Mouse (Mus musculus) frontal cortex, postnatal 25 days (tissue): ENCODE data around the gene Bcl2.
A peak's percentile ranks its signal among the peaks of the same experiment; 100 is the strongest.
"Not testable (repeated sequence)": the region's sequence is repeated elsewhere in the genome, so short reads cannot be mapped to it uniquely, and the experiment has no call there.

ENCODE experiments used
- DNase-seq, 2 experiments: peaks; one replicate each; pipeline ENCODE4 v3.0.0; 2022; ENCODE audit warnings: low spot score in 2 of 2

Bcl2 gene

DNA sequence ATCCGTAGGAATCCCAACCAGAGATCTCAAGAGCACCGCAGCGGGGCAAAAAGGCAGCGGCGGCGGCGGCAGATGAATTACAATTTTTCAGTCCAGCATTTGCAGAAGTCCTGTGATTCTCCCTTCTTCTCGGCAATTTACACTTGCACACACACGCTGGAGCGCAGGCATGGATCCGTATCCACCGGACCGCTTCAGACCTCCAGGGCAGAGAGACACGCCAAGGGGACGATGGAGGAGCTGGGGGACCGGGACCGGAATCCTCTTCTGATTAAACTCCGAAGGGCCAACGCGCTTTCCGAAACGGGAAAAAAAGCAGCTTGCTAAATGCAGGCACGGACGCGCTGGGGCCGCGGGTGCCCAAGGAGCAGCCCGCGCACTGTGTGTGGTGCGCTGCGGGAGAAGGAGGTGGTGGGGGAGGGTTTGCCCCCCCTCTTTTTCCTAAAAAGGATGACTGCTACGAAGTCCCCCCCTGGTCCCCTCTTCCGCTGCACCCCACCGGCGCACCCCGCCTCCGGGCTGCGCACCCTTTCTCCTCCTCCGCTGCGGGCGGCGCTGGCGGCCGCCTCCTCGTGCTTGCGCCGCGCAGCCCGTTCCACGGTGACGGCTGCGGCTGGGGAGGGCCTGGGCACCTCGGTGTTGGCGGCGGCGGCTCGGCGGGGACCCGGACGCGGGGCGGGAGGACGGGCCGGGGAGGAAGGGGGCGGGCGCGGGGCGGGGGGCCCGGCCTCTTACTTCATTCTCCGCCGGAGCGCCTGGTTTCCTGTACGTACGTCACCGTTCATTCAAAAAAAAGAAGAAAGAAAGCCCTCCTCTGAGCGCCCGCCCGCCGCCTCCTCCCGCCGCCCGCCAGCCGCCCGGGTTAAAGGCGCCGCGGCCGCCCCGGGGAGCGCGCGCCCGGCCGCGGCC lies at the start of gene Bcl2:
Bcl2 (minus strand) TSS at position 654 of the 909 bp plus-strand sequence.
- DNase-seq = peak; percentile 50 to 59

GRCm38 (mm10) chr1:106760750-106761149 lies 46.7 kb upstream of the Bcl2 start:
- no peak for DNase-seq

GRCm38 (mm10) chr1:106759572-106760435 lies 45.7 kb upstream of the Bcl2 start, which contains the start of gene Kdsr:
Gene Kdsr (minus strand): TSS chr1:106759727.
- DNase-seq = peak; percentile 87 to 95

DNA sequence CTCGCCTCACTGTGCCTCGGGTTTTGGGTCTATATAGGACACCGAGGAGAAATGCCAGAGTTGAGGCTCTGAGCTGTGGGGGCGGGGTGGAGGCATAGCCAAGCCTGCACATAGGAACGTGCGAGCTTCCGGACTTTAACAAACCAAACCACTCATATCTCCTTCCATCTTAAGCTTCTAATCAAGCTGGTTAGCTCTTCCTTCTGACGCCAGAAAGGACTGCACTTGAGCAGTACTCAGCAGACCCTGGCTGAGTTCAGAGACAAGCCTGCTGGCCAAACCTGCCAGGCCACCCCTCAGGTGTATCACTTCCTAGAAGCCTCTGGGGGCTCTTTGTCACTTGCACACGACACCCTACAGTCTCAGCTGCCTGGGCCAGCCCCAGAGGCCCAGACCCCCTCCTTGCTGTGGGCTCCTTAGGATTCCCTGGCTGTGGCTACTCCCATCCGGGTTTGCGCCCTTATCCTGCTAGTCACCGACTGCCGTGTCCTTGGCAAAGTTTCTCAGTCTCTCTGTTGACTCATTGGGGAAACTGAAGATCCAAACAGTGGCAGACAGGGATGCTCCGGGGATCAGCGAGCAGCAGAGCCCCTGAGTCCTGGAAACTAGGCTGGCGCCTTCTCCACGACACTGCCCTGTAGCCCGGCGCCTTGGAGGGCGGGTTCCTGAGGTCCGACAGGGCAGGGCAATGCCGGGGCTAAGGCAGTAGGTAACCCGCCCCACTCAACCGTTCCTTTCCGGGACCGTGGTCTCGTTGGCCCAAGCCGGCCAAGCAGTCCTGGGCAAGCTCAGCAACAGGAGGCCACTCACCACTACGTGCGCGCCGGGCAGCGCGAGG lies 44.9 kb upstream of the Bcl2 start:
- DNase-seq = peak; percentile 13 to 22

GRCm38 (mm10) chr1:106756633-106757032 lies 42.6 kb upstream of the Bcl2 start:
- no peak for DNase-seq

DNA sequence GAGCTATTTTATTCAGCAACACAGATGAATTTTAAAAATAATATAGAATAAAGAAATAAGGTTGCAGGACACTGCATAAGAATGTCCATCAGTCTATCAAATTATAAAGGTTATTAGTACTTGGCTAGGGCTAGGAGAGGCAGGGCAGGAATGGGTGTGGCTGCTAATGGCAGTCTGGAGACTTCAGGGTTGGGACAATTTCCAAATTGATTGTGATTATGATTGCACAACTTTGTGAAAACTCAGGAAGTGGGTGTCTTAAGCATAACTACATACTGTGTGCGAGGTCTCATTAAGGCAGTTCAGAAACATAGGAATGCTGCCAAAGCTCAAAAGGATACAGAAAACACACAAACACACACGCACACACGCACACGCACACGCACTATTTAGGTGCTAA lies 37.9 kb upstream of the Bcl2 start:
- DNase-seq = no peak

DNA sequence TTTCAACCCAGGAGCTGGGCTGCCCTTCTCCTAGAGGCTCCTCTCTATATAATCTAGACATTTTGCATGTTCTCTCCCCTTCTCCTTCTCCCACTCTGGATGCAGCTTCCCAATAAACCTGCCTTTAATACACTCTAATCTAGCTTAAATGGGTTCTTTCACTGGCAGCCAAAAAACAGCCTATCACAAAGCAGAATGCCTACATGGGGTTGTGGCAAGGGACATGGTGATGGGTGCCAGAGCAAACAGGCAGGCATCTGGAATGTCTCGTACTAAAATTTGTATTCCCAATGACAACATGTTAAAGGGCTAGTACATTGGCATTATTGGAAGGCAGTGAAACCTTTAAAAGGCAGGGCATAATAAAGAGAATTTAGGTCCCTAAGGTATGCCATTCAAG lies 36.6 kb upstream of the Bcl2 start:
- no peak for DNase-seq

DNA sequence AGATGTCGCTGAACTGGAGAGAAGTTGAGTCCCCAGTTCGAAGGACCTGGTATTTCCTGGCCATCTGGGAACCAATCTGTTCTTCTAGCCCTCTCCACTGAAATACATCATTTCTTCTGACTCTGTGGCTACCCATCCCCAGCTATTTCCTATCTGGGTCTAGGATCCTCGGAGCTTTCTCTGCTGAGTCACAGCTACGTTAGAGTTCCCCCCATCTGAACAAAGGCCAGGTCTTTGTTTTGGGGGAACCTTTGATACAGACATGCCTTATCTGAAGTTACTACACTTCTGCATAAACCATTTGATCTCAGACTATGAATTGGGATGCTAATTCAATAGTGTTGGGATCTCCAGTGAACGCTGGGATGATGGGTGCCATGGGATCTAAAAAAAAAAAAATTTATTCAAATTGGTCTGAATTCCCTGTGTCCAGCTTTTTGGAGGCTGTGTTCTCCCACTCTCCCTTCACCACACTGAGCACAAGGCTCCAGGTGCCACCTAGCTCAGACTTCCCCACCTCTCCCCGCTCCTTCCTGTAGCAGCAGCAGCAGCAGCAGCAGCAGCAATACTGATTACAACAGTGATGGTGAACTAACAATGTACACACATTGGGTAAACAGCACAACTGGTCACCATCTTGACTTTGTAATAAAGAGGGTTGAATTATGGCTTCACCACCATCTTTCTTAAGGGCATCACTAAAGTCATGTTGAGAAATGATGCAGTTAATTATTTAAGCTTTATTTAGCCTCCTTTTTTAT lies 34.7 kb upstream of the Bcl2 start:
- no peak for DNase-seq

DNA sequence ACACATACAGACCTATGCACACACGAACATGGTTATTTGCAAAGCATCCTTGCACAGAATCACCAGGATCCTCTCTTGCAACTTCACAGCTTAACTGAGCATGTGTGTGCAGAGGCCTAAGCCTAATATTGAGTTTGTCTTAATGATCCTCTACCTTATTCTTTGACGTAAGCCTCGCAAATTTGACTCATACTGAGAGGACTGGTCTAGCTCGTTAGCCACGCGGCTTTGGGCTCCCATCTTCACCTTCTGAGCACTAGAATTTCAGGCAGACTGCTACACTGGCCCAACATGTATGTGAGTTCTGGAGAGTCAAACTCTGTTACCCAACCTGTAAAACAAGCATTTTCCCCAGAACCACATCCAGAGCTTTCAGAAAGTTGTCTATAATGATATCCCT lies 28.9 kb upstream of the Bcl2 start:
- DNase-seq = no peak

DNA sequence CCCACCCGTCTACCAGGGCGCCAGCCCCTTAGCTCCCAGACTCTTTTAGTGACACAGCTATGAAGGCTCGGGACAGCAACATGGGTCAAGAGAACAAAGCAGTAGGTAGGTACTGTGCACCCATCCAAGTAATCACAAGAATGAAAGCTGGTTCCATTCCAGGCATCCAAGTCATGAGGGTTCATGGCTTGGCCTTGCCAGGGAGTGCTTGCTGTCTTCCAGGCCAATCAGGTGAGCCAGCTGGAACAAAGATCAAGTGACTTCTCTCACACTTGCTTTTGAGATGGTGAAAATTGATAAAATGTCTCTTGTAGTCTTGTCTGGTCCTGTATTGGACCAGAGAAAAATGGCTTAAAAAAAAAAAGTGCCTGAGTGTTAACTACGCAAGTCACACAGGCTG lies 26.7 kb upstream of the Bcl2 start:
- no peak for DNase-seq

DNA sequence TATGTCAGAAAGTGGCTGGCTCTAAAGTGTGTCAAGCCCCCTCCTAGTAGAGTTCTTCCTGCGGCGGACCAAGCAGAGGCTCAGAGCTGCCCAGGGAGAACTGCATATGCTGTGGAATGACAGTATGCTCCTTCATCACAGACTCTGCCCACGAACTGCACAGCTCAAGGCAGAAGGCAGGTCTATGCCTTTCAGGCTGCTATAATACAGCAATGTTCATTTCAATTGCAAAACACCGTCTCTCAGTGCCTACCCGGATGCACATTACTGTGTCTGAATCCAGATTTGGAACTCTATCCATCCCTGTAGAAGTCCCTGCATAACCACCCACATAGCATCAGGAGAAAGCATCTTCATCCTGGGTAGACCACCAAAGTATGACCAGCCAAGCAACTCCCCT lies 25.7 kb upstream of the Bcl2 start:
- DNase-seq = no peak

- no peak for DNase-seq
Observed at GRCm38 (mm10) chr1:106738092-106738491, 24.0 kb upstream of the Bcl2 start.

- no peak for DNase-seq
Observed at GRCm38 (mm10) chr1:106736211-106736610, 22.1 kb upstream of the Bcl2 start.

DNA sequence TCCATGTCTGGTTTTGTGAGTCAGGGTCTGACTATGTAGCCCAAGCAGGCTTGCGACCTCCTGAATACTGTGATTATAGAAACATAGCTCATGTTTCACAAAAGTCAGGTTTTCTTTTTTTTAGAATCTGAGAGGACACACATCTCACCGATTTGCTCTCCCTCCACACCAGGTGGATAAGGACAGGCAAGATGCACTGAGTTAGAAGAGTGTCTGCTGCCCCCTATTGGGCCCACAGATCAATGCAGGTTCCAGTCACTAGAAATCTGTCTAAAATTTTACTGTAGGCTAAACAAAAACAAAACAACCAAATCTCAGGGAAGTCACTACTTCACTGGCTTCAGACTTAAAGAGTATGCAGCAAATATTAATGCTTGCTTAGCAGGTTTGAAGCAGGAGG lies 21.5 kb upstream of the Bcl2 start:
- no peak for DNase-seq

DNA sequence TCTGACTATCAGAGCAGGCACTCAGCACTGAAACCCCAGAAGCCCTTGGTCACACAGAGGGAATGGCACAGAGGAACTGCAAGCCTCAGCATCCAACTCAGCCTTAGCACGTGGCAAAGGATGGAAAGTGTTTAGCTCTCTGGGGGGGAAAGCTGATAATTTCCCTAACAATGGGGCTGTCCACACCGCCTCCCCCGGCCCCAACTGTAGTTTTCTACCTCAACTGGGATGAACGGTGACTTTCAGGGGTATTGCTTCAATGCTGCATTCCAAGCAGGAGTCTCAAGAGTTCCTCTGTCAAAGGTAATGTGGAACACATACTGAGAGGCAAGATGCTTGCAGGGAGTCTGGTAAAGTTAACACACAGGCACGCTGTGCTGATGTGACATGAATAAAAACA lies 8.0 kb upstream of the Bcl2 start:
- DNase-seq = no peak

DNA sequence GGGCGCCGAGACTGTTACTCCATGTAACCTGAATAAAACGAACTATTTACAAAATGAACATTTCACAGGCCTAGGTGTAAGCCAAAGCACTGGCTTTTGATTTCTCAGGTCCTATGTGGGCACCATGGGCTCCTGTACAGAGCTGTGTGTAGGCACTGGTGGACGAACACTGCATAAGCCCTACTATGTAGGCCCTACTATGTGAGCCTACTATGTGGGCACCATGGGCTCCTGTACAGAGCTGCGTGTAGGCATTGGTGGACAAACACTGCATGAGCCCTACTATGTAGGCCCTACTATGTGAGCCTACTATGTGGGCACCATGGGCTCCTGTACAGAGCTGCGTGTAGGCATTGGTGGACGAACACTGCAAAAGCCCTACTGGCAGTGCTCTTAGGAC lies 3.7 kb upstream of the Bcl2 start:
- DNase-seq = not testable (repeated sequence)

DNA sequence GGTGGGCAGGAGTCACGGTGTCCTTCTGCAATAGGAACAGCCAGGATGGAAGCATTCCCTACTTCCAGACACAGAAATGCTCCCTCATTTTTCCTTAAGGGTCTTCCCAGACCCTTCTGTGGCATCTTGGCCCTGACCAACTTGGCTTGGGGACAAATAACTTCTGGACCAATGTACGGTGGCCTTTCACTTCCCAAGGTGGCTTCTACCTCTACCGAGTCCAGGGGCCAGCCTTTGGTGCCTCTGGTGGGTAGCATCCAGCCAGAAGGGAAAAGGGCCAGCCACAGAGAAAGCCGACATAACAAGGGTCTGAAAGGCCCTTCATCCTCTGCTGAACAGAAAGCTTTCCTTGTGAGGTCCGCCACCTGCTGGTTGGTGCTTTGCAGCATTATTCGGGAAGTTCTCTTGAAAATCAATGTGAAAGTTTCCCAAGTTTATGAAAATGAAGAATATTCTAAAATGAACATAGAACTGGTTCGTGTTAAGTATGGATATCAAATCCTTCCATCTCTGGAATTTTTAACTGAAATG lies 3.1 kb upstream of the Bcl2 start:
- peak; percentile 68 to 73 for DNase-seq

GRCm38 (mm10) chr1:106716141-106716540 lies 2.1 kb upstream of the Bcl2 start:
- DNase-seq = no peak

DNA sequence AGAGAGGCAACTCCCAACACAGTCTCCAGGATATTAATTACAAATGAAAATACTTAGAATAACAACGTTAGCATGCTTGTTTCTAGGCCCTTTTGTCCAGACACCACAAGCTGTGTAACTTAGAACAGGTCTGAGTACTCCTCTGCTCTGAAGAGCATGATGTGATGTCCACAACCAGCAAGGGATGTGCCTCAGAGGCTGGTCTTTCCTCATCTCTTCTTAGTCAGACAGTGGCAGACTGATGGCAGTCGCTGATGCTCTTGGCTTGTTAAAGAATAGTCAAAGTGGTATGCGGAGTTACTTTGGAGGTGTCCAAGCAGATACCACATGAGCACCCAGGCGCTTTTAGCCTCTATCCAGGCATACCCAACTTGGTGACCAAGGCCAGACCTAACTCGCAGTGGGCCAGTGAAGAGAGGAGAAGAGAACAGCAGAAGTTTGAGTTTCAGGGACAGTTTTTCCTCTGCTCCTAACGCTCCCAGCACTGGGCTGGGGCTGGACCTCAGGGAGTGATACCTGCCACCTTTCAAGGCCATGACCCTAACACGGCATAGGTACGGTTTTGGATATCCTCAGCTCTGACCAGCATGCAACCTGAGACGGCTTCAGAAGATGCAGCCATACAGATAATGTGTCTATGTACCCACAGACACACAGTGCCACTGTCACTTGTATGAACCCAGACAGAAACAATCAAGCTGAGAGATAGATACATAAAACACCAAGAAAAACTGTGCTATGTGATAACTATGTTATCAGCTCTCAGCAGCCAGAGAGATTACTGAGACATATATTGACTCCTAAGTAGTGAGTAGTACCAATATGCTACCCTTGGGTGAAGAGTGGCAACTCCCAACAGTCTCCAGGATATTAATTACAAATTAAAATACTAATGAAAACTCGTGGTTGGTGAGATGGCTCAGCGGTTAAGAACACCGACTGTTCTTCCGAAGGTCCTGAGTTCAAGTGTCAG lies 1.3 kb upstream of the Bcl2 start:
- no peak for DNase-seq
